Mouse (Mus musculus): Measurements from ENCODE around the gene Gm266.

DNA sequence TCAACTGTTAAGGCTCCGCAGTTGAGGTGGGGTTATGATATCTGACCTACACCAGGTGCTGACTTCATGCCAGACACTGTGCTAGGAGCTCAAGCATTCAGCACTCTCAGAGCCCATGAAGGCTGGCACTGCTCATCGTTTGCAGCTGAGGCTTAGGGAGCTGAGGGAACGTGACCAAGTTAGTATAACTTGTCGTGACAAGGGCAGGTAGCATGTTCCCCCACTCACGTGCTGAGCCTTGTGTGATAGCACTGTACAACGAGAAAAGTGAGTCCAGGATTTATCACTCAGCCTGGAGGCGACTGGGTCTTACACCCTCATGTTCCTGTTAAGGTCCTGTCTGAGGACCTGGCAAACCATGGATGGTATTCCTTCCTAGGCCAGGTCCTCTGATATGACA, 34.1 kb downstream of the Gm266 start:
- TF ChIP-seq CTCF (IDR thresholded peaks at IDR 0.05) (no peak), EP300 (IDR thresholded peaks at IDR 0.05) (no peak)
